Mouse (Mus musculus) intestine, embryonic 14.5 days (tissue): ENCODE measurements around the gene Higd2a. TPM values are rescaled to one million over a fixed set of nuclear protein-coding genes. Genes with fewer than 3 reads are reported as not detected.

Source experiments
- microRNA-seq: library from miRNA; unstranded; fragments of <30 nt; microRNA quantifications from one replicate; pipeline ENCODE4, GENCODE M21; 2016
- polyA plus RNA-seq: library from polyadenylated mRNA; unstranded; fragments of >200 nt; fragmentation: Nextera tagmentation; extraction: Ambion mirVana; gene quantifications from 2 replicates; pipeline ENCODE4 v1.2.1, GENCODE M21; 2014

The Higd2a gene
- polyA plus RNA-seq, 1 experiment from 2014 or later, result 239 TPM

Small RNAs within 50 kb of the gene (microRNA-seq; reads per million reads assigned to microRNA genes)
- not detected for gene Gm24195

Other genes with a start within 250 kb of the Higd2a start
- 5.6 and 6.7 TPM in 2 replicates for gene Cplx2, start 218.9 kb upstream of the Higd2a start, polyA plus RNA-seq
- 133 and 140 TPM in 2 replicates for gene Thoc3, start 121.4 kb upstream of the Higd2a start, polyA plus RNA-seq
- 12.3 and 14.6 TPM in 2 replicates for gene Simc1, start 86.4 kb upstream of the Higd2a start, polyA plus RNA-seq
- gene 4833439L19Rik, start 24.8 kb upstream of the Higd2a start, polyA plus RNA-seq, result 128 and 136 TPM in 2 replicates
- gene Arl10, start 15.2 kb upstream of the Higd2a start, polyA plus RNA-seq, result 25.4 and 26.4 TPM in 2 replicates
- gene Nop16, start 117 bp upstream of the Higd2a start, polyA plus RNA-seq, result 78.8 and 91.5 TPM in 2 replicates
- gene Cltb, start 21.1 kb downstream of the Higd2a start, polyA plus RNA-seq, result 43.6 and 49.6 TPM in 2 replicates
- gene Faf2, start 31.6 kb downstream of the Higd2a start, polyA plus RNA-seq, result 95.3 and 103 TPM in 2 replicates
- gene Rnf44, start 103.7 kb downstream of the Higd2a start, polyA plus RNA-seq, result 91.7 and 102 TPM in 2 replicates
- gene Cdhr2, start 111.3 kb downstream of the Higd2a start, polyA plus RNA-seq, result 8.9 and 11.8 TPM in 2 replicates
- 0.60 and 0.81 TPM in 2 replicates for gene Gprin1, start 159.7 kb downstream of the Higd2a start, polyA plus RNA-seq
- 0.18 and 0.43 TPM in 2 replicates for gene Sncb, start 176.4 kb downstream of the Higd2a start, polyA plus RNA-seq
- not detected in 2 replicates for gene Eif4e1b, start 193.8 kb downstream of the Higd2a start, polyA plus RNA-seq
- 9.4 and 10.0 TPM in 2 replicates for gene Tspan17, start 199.2 kb downstream of the Higd2a start, polyA plus RNA-seq